Mouse (Mus musculus) A20 (cell line): Measurements from ENCODE around the gene C130026I21Rik.
"Not testable (repeated sequence)": the region's sequence is repeated elsewhere in the genome, so short reads cannot be mapped to it uniquely, and the experiment has no call there.

Experiments
- DNase-seq: peaks from one replicate; pipeline ENCODE4 v3.0.0-alpha.2; 2011; ENCODE audit warnings: low read depth, low spot score

C130026I21Rik gene

GRCm38 (mm10) chr1:85033616-85034015 is 236.8 kb downstream of the C130026I21Rik start:
- peak; percentile 63 for DNase-seq

GRCm38 (mm10) chr1:85030211-85030610 is 240.2 kb downstream of the C130026I21Rik start:
- DNase-seq, result not testable (repeated sequence)

DNA sequence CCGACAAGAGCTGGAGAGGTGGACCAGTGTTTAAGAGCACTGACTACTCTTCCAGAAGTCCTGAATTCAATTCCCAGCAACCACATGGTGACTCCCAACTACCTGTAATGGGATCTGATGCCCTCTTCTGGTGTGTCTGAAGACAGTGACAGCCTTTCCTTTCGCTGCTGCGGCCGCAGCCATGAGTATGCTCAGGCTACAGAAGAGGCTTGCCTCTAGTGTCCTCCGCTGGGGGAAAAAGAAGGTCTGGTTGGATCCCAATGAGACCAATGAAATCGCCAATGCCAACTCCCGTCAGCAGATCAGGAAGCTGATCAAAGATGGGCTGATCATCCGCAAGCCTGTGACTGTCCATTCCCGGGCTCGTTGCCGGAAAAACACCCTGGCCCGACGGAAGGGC is 258.4 kb downstream of the C130026I21Rik start:
- DNase-seq, result not testable (repeated sequence)

GRCm38 (mm10) chr1:85010947-85011346 is 259.4 kb downstream of the C130026I21Rik start:
- not testable (repeated sequence) for DNase-seq

GRCm38 (mm10) chr1:85007737-85008136 is 262.6 kb downstream of the C130026I21Rik start:
- not testable (repeated sequence) for DNase-seq

DNA sequence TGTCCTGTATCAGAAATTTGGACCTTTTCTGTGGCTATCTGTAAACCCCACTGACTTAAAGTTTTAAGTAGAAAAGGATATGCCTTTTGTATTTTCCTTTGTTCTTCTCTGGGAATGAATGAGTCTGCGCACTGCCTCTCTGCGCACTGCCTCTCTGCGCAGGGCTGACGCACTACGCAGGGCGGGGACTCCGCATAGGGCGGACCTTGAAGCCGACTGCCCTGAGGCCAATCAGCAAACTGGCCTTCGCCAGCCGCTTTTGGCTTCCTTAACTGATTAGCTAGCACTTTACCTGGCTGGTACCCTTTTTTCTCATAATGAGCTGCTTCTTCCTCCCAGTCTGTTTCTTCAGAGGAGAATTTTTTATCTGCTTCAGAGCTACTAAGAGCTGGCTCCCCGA is 271.1 kb downstream of the C130026I21Rik start:
- DNase-seq, result not testable (repeated sequence)

GRCm38 (mm10) chr1:84996305-84996704 is 274.1 kb downstream of the C130026I21Rik start:
- DNase-seq, result not testable (repeated sequence)

DNA sequence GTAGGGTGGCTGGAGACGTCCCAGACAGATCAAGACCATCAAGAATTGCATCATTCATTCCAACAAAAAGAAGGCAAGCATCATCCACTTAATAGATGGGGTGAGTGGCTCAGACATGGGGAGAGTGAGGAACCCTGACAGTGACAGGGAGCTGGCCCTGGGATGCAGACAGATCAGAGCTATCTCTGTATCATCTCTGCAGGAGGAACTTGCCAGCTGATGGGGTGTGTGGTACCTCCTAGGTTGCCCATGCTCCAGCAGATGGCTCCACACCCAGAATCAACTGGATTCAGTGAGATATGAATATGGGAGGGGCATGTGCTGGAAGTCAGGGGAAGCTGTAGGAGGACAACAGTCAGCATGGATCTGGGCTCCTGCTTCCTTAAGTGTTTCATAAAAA is 275.9 kb downstream of the C130026I21Rik start:
- DNase-seq, result not testable (repeated sequence)

GRCm38 (mm10) chr1:84993688-84994319 is 276.6 kb downstream of the C130026I21Rik start:
- not testable (repeated sequence) for DNase-seq

DNA sequence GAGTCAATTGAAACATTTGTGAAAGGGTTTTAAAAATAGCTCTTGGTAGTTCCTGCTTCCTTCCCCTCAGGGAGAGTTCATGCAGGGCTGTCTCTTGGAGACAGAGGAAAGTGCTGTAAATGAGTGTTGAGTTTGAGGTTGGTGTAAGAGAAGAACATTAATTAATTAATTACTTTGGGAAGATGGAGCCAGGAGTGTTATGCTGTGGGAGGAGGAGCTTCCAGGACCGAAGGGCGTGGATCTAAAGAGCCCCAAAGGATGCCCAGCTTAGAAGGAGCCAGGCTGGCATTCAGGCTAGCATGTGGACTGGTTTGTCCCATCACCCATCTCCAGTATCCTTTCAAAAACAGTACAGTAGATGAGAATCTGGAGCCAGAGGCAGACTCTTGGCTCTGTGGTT is 277.1 kb downstream of the C130026I21Rik start:
- DNase-seq, result not testable (repeated sequence)

- not testable (repeated sequence) for DNase-seq
Observed at GRCm38 (mm10) chr1:84992827-84993226, 277.5 kb downstream of the C130026I21Rik start.

DNA sequence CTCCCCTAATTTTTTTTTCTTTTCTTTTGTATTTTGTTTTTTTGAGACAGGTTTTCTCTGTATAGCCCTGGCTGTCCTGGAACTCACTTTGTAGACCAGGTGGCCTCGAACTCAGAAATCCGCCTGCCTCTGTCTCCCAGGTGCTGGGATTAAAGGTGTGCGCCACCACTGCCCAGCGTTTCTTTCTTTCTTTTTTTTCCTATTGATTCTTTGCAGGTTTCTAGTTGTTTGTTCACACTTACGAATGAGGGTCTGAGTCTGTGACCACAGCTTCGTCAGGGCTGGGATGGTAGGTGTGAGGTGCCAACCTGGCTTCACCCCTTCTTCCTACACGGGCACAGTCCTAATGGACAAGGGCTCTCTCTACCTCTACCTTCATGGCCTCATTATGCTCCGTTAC is 281.3 kb downstream of the C130026I21Rik start:
- DNase-seq, result not testable (repeated sequence)

DNA sequence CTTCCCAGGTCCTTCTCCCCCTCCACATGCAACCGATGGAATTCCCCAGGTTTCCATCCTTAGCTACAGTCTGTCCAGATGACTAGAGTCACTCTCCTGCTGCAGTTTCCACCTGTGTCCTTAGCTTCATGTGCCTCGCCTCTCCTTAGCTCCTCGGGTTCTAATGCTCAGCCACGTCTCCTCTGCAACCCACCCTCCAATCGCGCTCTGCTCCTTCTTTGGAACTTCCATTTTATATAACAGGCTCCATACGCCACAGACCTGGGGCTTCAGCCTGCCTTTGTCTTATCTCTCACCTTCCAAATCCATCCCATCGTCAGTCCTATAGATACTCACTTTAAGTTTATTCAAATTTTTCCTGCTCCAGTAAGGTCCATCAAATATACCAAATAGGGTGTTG is 282.6 kb downstream of the C130026I21Rik start:
- not testable (repeated sequence) for DNase-seq

- not testable (repeated sequence) for DNase-seq
Observed at GRCm38 (mm10) chr1:84961779-84962178, 308.6 kb downstream of the C130026I21Rik start.

DNA sequence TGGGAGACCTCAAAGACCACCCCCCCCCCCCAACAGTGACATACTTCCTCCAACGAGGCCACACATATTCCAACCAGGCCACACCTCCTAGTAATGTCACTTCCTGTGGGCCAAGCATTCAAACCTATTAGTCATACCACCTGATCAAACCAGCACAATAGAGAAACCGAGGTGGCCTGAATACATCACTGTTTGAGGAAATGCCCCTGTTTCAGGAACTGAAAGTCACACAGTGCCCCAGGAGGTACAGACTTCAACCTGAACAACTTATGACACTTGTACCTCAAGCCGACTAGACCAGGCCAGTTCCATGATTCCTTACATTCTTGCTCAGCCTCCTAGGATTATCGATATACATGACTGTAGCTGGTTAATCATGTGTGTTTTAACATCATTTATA is 312.7 kb downstream of the C130026I21Rik start:
- peak; percentile 84 for DNase-seq

- DNase-seq, result peak; percentile 49
Observed at GRCm38 (mm10) chr1:84956771-84957170, 313.6 kb downstream of the C130026I21Rik start.

DNA sequence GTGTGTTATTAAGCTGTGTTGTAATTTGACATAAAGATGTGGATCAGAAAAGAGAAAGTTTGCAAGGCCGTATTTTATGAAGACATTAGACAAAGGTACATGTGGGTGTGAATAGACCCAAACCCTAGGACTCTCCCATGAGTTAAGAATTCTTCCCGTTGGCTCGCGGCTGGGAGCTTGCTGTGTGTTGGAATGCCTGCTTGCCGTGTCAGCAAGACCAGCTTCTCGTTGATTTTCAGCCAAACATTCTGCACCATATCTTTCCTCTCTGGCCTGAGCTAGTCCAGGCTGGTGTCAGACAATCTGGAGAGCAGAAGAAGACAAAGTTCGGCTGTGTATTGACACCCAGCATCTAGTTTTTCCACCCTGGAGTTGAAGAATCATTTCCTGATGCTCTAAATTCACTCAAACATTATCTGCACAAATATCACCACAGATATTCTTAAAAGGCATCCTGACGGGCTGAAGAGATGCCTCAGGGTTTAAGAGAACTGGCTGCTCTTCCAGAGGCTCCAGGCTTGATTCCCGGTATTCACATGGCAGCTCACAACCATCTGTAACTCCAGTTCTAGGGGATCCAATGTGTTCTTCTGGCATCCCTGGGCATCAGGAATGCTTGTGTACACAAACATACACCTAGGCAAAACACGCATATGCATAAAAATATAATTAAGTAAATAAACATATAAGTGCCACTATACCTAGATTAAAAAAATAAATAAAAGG is 317.7 kb downstream of the C130026I21Rik start:
- no peak for DNase-seq

DNA sequence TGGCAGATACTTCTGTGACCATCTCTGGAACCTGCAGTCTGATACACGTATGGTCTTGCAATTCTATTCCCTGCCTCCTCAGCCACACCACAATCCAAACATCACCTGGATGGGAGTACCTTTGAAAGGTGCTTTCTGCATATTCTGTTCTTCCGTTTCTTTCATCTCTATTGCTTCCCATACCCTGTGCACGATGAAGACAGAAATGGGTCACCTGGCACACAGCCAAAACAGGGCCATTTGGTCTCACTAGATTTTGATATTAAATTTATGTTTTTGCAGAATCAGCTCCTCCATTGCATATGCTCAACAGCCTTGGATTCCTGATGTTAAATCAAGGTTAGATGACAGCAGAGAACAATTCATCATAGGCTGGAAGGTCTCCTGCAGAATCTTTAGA is 318.8 kb downstream of the C130026I21Rik start:
- DNase-seq, result no peak

DNA sequence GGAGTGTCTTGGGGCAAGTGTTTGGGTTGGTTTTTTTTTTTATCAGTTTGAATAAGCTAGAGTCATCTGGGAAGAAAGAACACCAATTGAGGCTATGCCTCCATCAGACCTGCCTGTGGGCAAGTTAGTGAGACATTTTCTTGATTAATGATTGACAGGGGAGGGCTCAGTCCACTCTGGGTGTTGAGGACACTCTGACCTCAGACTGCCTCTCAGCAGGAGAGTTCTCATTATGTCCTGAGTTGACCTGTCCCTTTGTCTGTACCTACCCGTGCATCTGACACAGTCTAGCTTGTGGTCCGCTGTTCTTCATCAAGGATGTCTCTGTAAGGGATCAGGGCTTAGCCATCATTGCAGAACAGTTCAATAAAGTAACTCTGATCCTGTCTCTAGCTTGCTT is 323.0 kb downstream of the C130026I21Rik start:
- DNase-seq, result no peak

DNA sequence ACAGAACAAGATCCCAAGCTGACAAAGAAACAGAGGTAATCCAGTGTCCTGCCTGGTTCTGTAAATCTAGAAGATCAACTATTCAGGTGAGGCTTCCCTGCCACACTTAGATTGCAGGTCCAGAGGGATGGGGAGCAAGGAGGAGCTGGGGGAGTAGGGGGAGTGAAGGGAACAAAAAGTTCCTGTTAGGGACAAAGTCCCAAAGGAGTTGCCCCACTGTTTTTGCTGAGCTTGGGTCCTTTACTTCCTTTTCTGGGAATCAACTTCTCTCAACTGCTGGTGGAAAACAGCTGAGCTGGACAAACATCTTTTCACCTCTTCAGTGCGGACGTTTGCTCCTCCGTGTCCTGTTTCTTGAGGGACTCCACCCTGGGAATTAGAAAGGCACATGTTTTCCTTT is 324.4 kb downstream of the C130026I21Rik start:
- no peak for DNase-seq

DNA sequence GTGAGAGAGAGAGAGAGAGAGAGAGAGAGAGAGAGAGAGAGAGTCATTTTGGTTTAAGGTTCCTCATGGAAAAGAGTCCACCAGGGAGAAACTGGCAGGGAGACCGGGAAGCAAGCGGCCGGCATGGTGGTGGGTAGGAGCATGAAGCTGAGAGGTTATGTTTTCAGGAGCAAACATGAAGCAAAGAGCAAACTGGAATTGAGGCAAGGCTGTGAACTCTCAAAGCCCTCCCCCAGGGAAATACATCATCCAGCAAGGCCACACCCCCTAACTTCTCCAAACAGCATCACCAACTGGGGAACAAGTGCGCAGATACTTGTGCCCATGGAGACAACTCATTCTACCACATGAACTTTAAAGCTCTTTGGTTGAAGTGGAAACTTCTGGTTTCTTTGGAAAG is 326.8 kb downstream of the C130026I21Rik start:
- DNase-seq, result no peak
